30 mouse cellular contexts compared by ENCODE assay signal in genomic region chr1:86348083-86348482, GRCm38 (mm10). TPM values are rescaled to one million over a fixed set of nuclear protein-coding genes. Genes with fewer than 3 reads are reported as not detected.
DNase-seq lines count a peak whose midpoint lies in the region; ATAC-seq and TF ChIP-seq lines count a peak whose summit lies in the region.
"Had no signal": no experiment of that assay in that cellular context is flagged by ENCODE, and none has a peak within 500 bp of the region (broad histone marks: within the 10 kb centered on the region; RNA-seq: fewer than 3 reads in every experiment).

No protein-coding gene starts in this region.

- no peak overlapping the region for H3K4me3 ChIP-seq in lung, embryonic 14.5 days (ENCODE audit: low read depth, low read length)
- H3K4me3 ChIP-seq in lung, adult 2 months (replicated peaks; ENCODE audit: extremely low read depth, low read depth, low read length): no peak overlapping the region
- H3K4me3 ChIP-seq in ES-Bruce4 (ENCODE audit: low read depth, low read length): no peak overlapping the region
- H3K4me3 ChIP-seq in layer of hippocampus, adult 2 months: no peak overlapping the region
- H3K4me3 ChIP-seq: embryonic facial prominence, embryonic 10.5 days; embryonic facial prominence, embryonic 13.5 days; erythroblast, embryonic 14.5 days; forebrain, embryonic 12.5 days; forebrain, embryonic 15.5 days; heart, adult 2 months; heart, embryonic 10.5 days; heart, embryonic 13.5 days; hindbrain, embryonic 12.5 days; hindbrain, embryonic 15.5 days had no signal

- peak; percentile 20 for DNase-seq in embryo, embryonic 9.5 days (ENCODE audit: extremely low spot score)
- DNase-seq in embryo, embryonic 10 days (ENCODE audit: low spot score): no peak
- DNase-seq in lung, embryonic 14.5 days: peak; percentile 18
- DNase-seq in lung, adult 2 months: no peak
- DNase-seq in ZHBTc4 (ENCODE audit: low read depth, low spot score): peak; percentile 36
- DNase-seq in layer of hippocampus, adult 2 months (ENCODE audit: low spot score in 2 of 2): no peak
- DNase-seq in urinary bladder, adult 2 months (ENCODE audit: low spot score): no peak
- DNase-seq: adrenal gland, adult 8-10 months; adrenal gland, postnatal 36 days; B cell, adult 2 months; cerebellum, adult 18-20 months; cerebellum, adult 9-10 months; cerebellum, postnatal 14 days; gastrocnemius, postnatal 36 days; heart, adult 2 months; heart, postnatal 14 days had no signal

- TF ChIP-seq EP300 in ES-Bruce4 (IDR thresholded peaks at IDR 0.05; ENCODE audit: insufficient read depth, low read depth, low read length): no peak

- H3K36me3 ChIP-seq in lung, embryonic 14.5 days (ENCODE audit: insufficient read depth): peaks cover 69% of the 10 kb centered on the region
- peaks cover 66% of the 10 kb centered on the region for H3K36me3 ChIP-seq in ES-Bruce4 (ENCODE audit: control insufficient read depth, insufficient read depth, low read length, poor library complexity, severe bottlenecking)

- TF ChIP-seq POLR2A in lung, adult 2 months (IDR thresholded peaks at IDR 0.05; ENCODE audit: borderline replicate concordance, extremely low read depth, low read depth, low read length): no peak
- no peak for TF ChIP-seq POLR2A in ES-Bruce4 (IDR thresholded peaks at IDR 0.05; ENCODE audit: insufficient read depth, low read length)

- 65% methylated on average over 1 of the region's 1 CpGs for WGBS in lung, embryonic 14.5 days
- 68% methylated on average over 1 of the region's 1 CpGs for WGBS in lung, adult 2 months

- no peak overlapping the region for H3K4me2 ChIP-seq in lung, embryonic 14.5 days
- H3K4me2 ChIP-seq: embryonic facial prominence, embryonic 13.5 days; forebrain, embryonic 12.5 days; forebrain, embryonic 15.5 days; heart, embryonic 13.5 days; hindbrain, embryonic 12.5 days; hindbrain, embryonic 15.5 days had no signal

- no peak overlapping the region for H3K9ac ChIP-seq in lung, embryonic 14.5 days
- H3K9ac ChIP-seq in ES-Bruce4 (ENCODE audit: low read depth, poor library complexity, severe bottlenecking): no peak overlapping the region
- H3K9ac ChIP-seq: embryonic facial prominence, embryonic 13.5 days; forebrain, embryonic 12.5 days; forebrain, embryonic 15.5 days; heart, embryonic 13.5 days; hindbrain, embryonic 12.5 days; hindbrain, embryonic 15.5 days had no signal

- no peaks in the 10 kb centered on the region for H3K4me1 ChIP-seq in lung, embryonic 14.5 days (ENCODE audit: insufficient read depth)
- H3K4me1 ChIP-seq in lung, adult 2 months (ENCODE audit: control insufficient read depth, insufficient read depth, low read length): no peaks in the 10 kb centered on the region
- no peaks in the 10 kb centered on the region for H3K4me1 ChIP-seq in ES-Bruce4 (ENCODE audit: control insufficient read depth, insufficient read depth, low read length)
- H3K4me1 ChIP-seq: embryonic facial prominence, embryonic 10.5 days; embryonic facial prominence, embryonic 13.5 days; forebrain, embryonic 12.5 days; forebrain, embryonic 15.5 days; heart, embryonic 10.5 days; heart, embryonic 13.5 days; hindbrain, embryonic 12.5 days; hindbrain, embryonic 15.5 days had no signal

- no peak for ATAC-seq in lung, embryonic 14.5 days (ENCODE audit: insufficient read depth)
- ATAC-seq: activated CD4-positive, CD25-positive, alpha-beta regulatory T cell, adult 4 months; intestine, postnatal 0 days had no signal

- TF ChIP-seq CTCF in lung, embryonic 14.5 days (IDR thresholded peaks at IDR 0.05; ENCODE audit: low read depth): no peak
- no peak for TF ChIP-seq CTCF in lung, adult 2 months (IDR thresholded peaks at IDR 0.05; ENCODE audit: insufficient read depth, low read length)
- no peak for TF ChIP-seq CTCF in ES-Bruce4 (IDR thresholded peaks at IDR 0.05; ENCODE audit: low read depth, low read length)
- TF ChIP-seq CTCF in layer of hippocampus, adult 2 months (conservative IDR thresholded peaks at IDR 0.05): no peak

- H3K27me3 ChIP-seq in lung, embryonic 14.5 days (ENCODE audit: insufficient read depth, low read length): no peaks in the 10 kb centered on the region
- no peaks in the 10 kb centered on the region for H3K27me3 ChIP-seq in ES-Bruce4 (ENCODE audit: control insufficient read depth, insufficient read depth, low read length, poor library complexity, severe bottlenecking)
- H3K27me3 ChIP-seq: embryonic facial prominence, embryonic 13.5 days; forebrain, embryonic 12.5 days; forebrain, embryonic 15.5 days; heart, embryonic 13.5 days; hindbrain, embryonic 12.5 days; hindbrain, embryonic 15.5 days had no signal

- H3K9me3 ChIP-seq in lung, embryonic 14.5 days (ENCODE audit: low read depth, low read length): no peaks in the 10 kb centered on the region
- H3K9me3 ChIP-seq in ES-Bruce4 (replicated peaks; ENCODE audit: control insufficient read depth, insufficient read depth, low read length, poor library complexity, severe bottlenecking): no peaks in the 10 kb centered on the region
- H3K9me3 ChIP-seq: embryonic facial prominence, embryonic 10.5 days; embryonic facial prominence, embryonic 13.5 days; forebrain, embryonic 12.5 days; forebrain, embryonic 15.5 days; G1E; heart, embryonic 10.5 days; heart, embryonic 13.5 days; hindbrain, embryonic 12.5 days; hindbrain, embryonic 15.5 days had no signal

- no peak overlapping the region for H3K27ac ChIP-seq in lung, embryonic 14.5 days (ENCODE audit: low read depth)
- peak overlapping the region; percentile 65 for H3K27ac ChIP-seq in ES-Bruce4 (ENCODE audit: insufficient read depth, low read length)
- no peak overlapping the region for H3K27ac ChIP-seq in layer of hippocampus, adult 2 months
- H3K27ac ChIP-seq: embryonic facial prominence, embryonic 10.5 days; embryonic facial prominence, embryonic 13.5 days; forebrain, embryonic 12.5 days; forebrain, embryonic 15.5 days; heart, adult 2 months; heart, embryonic 10.5 days; heart, embryonic 13.5 days; hindbrain, embryonic 12.5 days; hindbrain, embryonic 15.5 days had no signal

RNA-seq across cellular contexts. Expression of gene Ncl, which starts 11.1 kb away (rescaled TPM):
- 391 and 408 TPM in 2 replicates for polyA plus RNA-seq in lung, embryonic 14.5 days (2014; fragmentation: Nextera tagmentation; extraction: Ambion mirVana)
- 6.1 and 8.1 TPM in 2 replicates for polyA plus RNA-seq in lung, adult 2 months (2012; rRNA removed)
- polyA plus RNA-seq in ES-Bruce4 (2011; ENCODE audit: insufficient read depth, insufficient read length, low read depth, missing spikeins): 1,350 and 1,473 TPM in 2 replicates
- 100 to 1,000 TPM; 140 to 145 TPM for total RNA-seq in layer of hippocampus, adult 2 months (2021)
- polyA plus RNA-seq in urinary bladder, adult 2 months (2012; rRNA removed): 64.7 and 132 TPM in 2 replicates

RNA-seq across cellular contexts. Expression of gene B3gnt7, which starts 45.5 kb away (rescaled TPM):
- 7.2 and 7.5 TPM in 2 replicates for polyA plus RNA-seq in lung, embryonic 14.5 days (2014; fragmentation: Nextera tagmentation; extraction: Ambion mirVana)
- polyA plus RNA-seq in lung, adult 2 months (2012; rRNA removed): 13.7 and 16.4 TPM in 2 replicates
- 54.9 and 55.3 TPM in 2 replicates for polyA plus RNA-seq in ES-Bruce4 (2011; ENCODE audit: insufficient read depth, insufficient read length, low read depth, missing spikeins)
- 1 to 10 TPM in 1 of 2 experiments, under 1 TPM in 1; 0.98 to 1.2 TPM for total RNA-seq in layer of hippocampus, adult 2 months (2021)
- polyA plus RNA-seq in urinary bladder, adult 2 months (2012; rRNA removed): 1.4 and 2.3 TPM in 2 replicates
- total RNA-seq: gastrocnemius, adult 8-10 months; gastrocnemius, postnatal 36 days had no signal
- polyA plus RNA-seq: G1E had no signal

Comparison
In these comparisons a context has a peak if more than half of its experiments do, and no peak if none do; other contexts are left out.
1. DNase-seq: peak in embryo, embryonic 9.5 days (single experiment), lung, embryonic 14.5 days (single experiment) and ZHBTc4 (single experiment); none in embryo, embryonic 10 days (single experiment), lung, adult 2 months (single experiment), layer of hippocampus, adult 2 months (0 of 2) and urinary bladder, adult 2 months (single experiment).